Mouse (Mus musculus) liver, adult 2 months (tissue): ENCODE results near the gene Nap1l4.

Experiments used
- CTCF ChIP-seq: fragments of 200-500 bp; IDR thresholded peaks from 2 replicates; pipeline ENCODE4 v1.5.1; 2011; ENCODE audit warnings: low read depth, low read length, control low read depth
- POLR2A ChIP-seq: fragments of 200-500 bp; IDR thresholded peaks from 2 replicates; pipeline ENCODE4 v1.6.1; 2011; ENCODE audit warnings: low read length, control low read depth; ENCODE audit not compliant: insufficient read depth; ENCODE audit errors: extremely low read depth

- TF ChIP-seq CTCF (no peak), POLR2A (no peak)
Measured at GRCm38 (mm10) chr7:143565648-143566039, 16.7 kb upstream of the Nap1l4 start.
